Comparison of ENCODE assay signal across 8 mouse cellular contexts in genomic region chr6:134898095-134898965, GRCm38 (mm10). TPM values are rescaled to one million over a fixed set of nuclear protein-coding genes. Genes with fewer than 3 reads are reported as not detected.
A peak's percentile ranks its signal among the peaks of the same experiment; 100 is the strongest.
DNase-seq lines count a peak whose midpoint lies in the region; TF ChIP-seq lines count a peak whose summit lies in the region.

Gpr19 (minus strand) TSS chr6:134898578.

- no peak for TF ChIP-seq CTCF in cortical plate, adult 2 months (IDR thresholded peaks at IDR 0.05; ENCODE audit: extremely low read depth, insufficient read depth, low read length)

- TF ChIP-seq POLR2A in cortical plate, adult 2 months (IDR thresholded peaks at IDR 0.05; ENCODE audit: extremely low read depth, insufficient read depth, low read length): peak; percentile 96

- no peaks in the 10 kb centered on the region for H3K27me3 ChIP-seq in megakaryocyte, embryonic 14.5 days (replicated peaks)

- H3K36me3 ChIP-seq in megakaryocyte, embryonic 14.5 days (replicated peaks; ENCODE audit: low read length): peaks cover 8% of the 10 kb centered on the region

- peak within 1 kb of the TSS; percentile 74 for H3K4me3 ChIP-seq in cortical plate, adult 2 months (ENCODE audit: insufficient read depth, low read length)
- H3K4me3 ChIP-seq in megakaryocyte, embryonic 14.5 days (replicated peaks): peak within 1 kb of the TSS; percentile 94

- no peaks in the 10 kb centered on the region for H3K9me3 ChIP-seq in megakaryocyte, embryonic 14.5 days

- H3K4me1 ChIP-seq in cortical plate, adult 2 months (ENCODE audit: control insufficient read depth, insufficient read depth, low read length): no peaks in the 10 kb centered on the region
- peaks cover 13% of the 10 kb centered on the region for H3K4me1 ChIP-seq in megakaryocyte, embryonic 14.5 days

- peak; percentile 99 for DNase-seq in adipocyte (ENCODE audit: low spot score)
- peak; percentile 80 to 86 for DNase-seq in gastrocnemius, adult 8-10 months (ENCODE audit: low spot score in 2 of 2)
- DNase-seq in hindlimb bud, embryonic 11.5 days (ENCODE audit: extremely low spot score, low read depth, low spot score): peak; percentile 86
- DNase-seq in left cerebral cortex, adult 9 months (ENCODE audit: low spot score in 2 of 2): peak; percentile 57 to 84
- peak; percentile 88 for DNase-seq in right cerebral cortex, postnatal 14 days
- DNase-seq in urinary bladder, postnatal 25 days (ENCODE audit: low spot score): peak; percentile 87

- peak within 1 kb of the TSS; percentile 99 for H3K27ac ChIP-seq in cortical plate, adult 2 months (ENCODE audit: insufficient read depth, low read length)

RNA-seq across cellular contexts. Expression of gene Gpr19, which starts in this region (rescaled TPM):
- 24.4 and 24.5 TPM in 2 replicates for polyA plus RNA-seq in cortical plate, adult 2 months (2012; rRNA removed)
- 1 to 10 TPM; 3.6 to 5.4 (median 4.7) TPM for total RNA-seq in gastrocnemius, adult 8-10 months (2022)
- polyA plus RNA-seq in megakaryocyte, embryonic 14.5 days (2012; ENCODE audit: insufficient read depth, low replicate concordance): 0.62 TPM in 1 of 2 replicates, not detected in the other

Comparison
In these comparisons a context has a peak if more than half of its experiments do, and no peak if none do; other contexts are left out.
1. Peak in every context shown above with its lines: DNase-seq, H3K4me3 ChIP-seq and H3K27ac ChIP-seq.